Mouse (Mus musculus) heart, embryonic 11.5 days (tissue): ENCODE measurements around the gene Slc17a2. TPM values are rescaled to one million over a fixed set of nuclear protein-coding genes. Genes with fewer than 3 reads are reported as not detected.

Experiments
- ATAC-seq: fragments of 200-750 bp; cut with Nextera tagmentation; replicated peaks from 2 replicates; pipeline ENCODE4 v1.8.0; 2017; ENCODE audit warnings: moderate library complexity; ENCODE audit not compliant: insufficient number of reproducible peaks, low FRiP score, low TSS enrichment
- H3K27ac ChIP-seq: fragments of 300-500 bp; sonication (generic); 2 replicates; pipeline ENCODE4 v1.5.1; 2014; ENCODE audit warnings: mild to moderate bottlenecking, low read depth, low read length
- H3K27me3 ChIP-seq: fragments of 300-500 bp; sonication (generic); 2 replicates; pipeline ENCODE4 v1.6.1; 2014; ENCODE audit warnings: mild to moderate bottlenecking, low read length, mixed read lengths; ENCODE audit not compliant: control insufficient read depth, insufficient read depth
- H3K36me3 ChIP-seq: fragments of 300-500 bp; sonication (generic); 2 replicates; pipeline ENCODE4 v1.6.1; 2014; ENCODE audit warnings: mild to moderate bottlenecking, low read length, moderate library complexity, mixed read lengths; ENCODE audit not compliant: control insufficient read depth, insufficient read depth
- H3K4me1 ChIP-seq: fragments of 300-500 bp; sonication (generic); 2 replicates; pipeline ENCODE4 v1.6.1; 2014; ENCODE audit warnings: low read length; ENCODE audit not compliant: control insufficient read depth, insufficient read depth
- H3K4me2 ChIP-seq: fragments of 300-500 bp; sonication (generic); 2 replicates; pipeline ENCODE4 v1.6.1; 2014; ENCODE audit warnings: mild to moderate bottlenecking, moderate library complexity
- H3K4me3 ChIP-seq: fragments of 300-500 bp; sonication (generic); 2 replicates; pipeline ENCODE4 v1.5.1; 2014; ENCODE audit warnings: low read depth, low read length
- H3K9ac ChIP-seq: fragments of 300-500 bp; sonication (generic); 2 replicates; pipeline ENCODE4 v1.6.1; 2014; ENCODE audit warnings: mild to moderate bottlenecking, low read depth, low read length, moderate library complexity
- H3K9me3 ChIP-seq: fragments of 300-500 bp; sonication (generic); replicated peaks from 2 replicates; pipeline ENCODE4 v1.6.1; 2016; ENCODE audit warnings: low read length; ENCODE audit not compliant: control insufficient read depth
- WGBS: fragments of 180-500 bp; shearing (Covaris S2); extraction: QIAGEN DNeasy Blood & Tissue Kit; methylation state at CpG from one replicate; pipeline ENCODE4 v1.1.7; 2014; ENCODE audit not compliant: insufficient replicate concordance; 5-methylcytosine and 5-hydroxymethylcytosine counted together
- polyA plus RNA-seq: library from polyadenylated mRNA; unstranded; fragments of >200 nt; fragmentation: Nextera tagmentation; extraction: Ambion mirVana; gene quantifications from 2 replicates; pipeline ENCODE4 v1.2.1, GENCODE M21; 2014

The Slc17a2 gene
- polyA plus RNA-seq, 1 experiment from 2014 or later: not detected

DNA sequence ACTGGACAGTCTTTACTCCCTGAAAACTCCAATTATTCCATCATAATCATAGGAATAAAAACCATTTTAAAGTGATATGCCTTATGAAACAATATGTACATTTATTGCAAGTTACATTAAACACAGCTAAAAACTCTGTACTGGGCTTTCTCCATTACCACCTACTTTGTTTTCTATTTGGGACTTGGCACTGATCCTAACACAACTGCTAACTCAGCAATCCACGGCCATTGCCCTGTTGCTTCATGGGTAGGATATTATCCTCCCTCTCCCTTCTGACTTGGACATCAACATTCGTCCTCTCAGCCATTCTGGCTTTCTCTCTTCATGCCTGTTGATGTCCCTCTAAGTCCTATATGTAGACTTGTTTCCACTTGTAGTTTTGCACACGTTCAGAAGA lies 19.8 kb downstream of the Slc17a2 start:
- Histone ChIP-seq H3K4me2 (no peak overlapping the region), H3K9ac (no peak overlapping the region), H3K27ac (no peak overlapping the region), H3K9me3 (no peaks in the 10 kb centered on the region), H3K36me3 (no peaks in the 10 kb centered on the region), H3K4me1 (no peaks in the 10 kb centered on the region), H3K4me3 (no peak overlapping the region), H3K27me3 (no peaks in the 10 kb centered on the region)
- ATAC-seq: no peak
- WGBS: 64% methylated on average over 3 of the region's 3 CpGs

DNA sequence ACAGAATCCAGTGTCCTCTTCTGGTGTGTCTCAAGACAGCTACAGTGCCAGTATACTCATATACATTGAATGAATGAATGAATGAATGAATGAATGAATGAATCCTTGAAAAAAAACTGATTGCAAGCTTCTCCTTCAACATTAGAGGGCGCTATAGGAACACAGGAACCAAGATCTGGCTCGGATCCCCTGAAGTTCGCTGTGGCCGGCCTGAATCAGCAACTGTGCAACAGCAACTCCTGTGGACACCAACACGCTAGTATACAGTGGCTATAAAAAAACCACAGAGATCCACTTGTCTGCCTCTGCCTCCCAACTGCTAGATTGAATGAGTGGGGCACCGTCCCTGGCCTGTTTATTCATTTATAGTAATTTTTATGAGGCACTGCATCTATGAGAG lies 26.3 kb downstream of the Slc17a2 start:
- Histone ChIP-seq H3K36me3 (no peaks in the 10 kb centered on the region), H3K27ac (no peak overlapping the region), H3K4me1 (no peaks in the 10 kb centered on the region), H3K4me3 (no peak overlapping the region), H3K27me3 (no peaks in the 10 kb centered on the region), H3K4me2 (no peak overlapping the region), H3K9me3 (no peaks in the 10 kb centered on the region), H3K9ac (no peak overlapping the region)
- WGBS: 18% methylated on average over 6 of the region's 6 CpGs
- ATAC-seq: no peak

DNA sequence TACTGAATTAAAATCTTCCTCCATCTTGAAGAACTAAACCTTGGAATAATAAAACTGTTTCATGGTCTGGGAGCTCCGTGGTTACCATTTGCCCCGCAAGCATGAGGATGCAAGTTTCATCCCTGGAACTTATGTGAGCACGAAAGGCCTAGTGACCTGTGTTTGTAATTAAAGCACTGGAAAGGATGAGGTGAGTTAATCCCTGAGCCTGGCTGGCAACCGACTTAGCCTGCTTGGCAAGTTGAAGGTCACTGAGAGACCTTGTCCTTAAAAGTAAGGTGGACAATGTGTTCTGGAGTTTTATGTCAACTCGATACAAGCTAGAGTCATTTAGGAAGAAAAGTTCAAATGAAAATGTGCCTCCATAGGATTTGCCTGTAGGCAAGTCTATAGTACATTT lies 28.0 kb downstream of the Slc17a2 start:
- no peak for ATAC-seq
- Histone ChIP-seq H3K4me1 (no peaks in the 10 kb centered on the region), H3K9me3 (no peaks in the 10 kb centered on the region), H3K36me3 (no peaks in the 10 kb centered on the region), H3K27ac (no peak overlapping the region), H3K4me3 (no peak overlapping the region), H3K9ac (no peak overlapping the region), H3K4me2 (no peak overlapping the region), H3K27me3 (no peaks in the 10 kb centered on the region)
- 84% methylated on average over 5 of the region's 5 CpGs for WGBS

DNA sequence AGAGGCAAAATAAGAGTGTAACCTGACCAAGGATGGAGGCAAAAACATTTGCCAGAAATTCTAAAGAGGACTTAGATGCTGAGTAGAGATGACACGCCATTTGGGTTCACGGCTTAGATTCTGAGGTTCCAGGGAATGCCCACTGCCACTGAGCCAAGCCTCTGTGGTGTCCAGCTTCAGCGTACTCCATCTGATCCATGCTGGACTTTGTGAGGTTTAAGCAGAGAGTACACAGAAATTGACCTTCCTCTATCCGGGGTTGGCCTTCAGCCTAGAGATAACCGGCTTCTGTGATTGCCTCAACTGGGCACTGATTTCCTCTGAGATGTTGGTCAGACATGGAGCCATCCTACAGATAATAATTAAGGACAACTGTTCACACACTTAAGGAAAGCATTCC lies 29.8 kb downstream of the Slc17a2 start:
- no peak overlapping the region for H3K4me3 ChIP-seq

DNA sequence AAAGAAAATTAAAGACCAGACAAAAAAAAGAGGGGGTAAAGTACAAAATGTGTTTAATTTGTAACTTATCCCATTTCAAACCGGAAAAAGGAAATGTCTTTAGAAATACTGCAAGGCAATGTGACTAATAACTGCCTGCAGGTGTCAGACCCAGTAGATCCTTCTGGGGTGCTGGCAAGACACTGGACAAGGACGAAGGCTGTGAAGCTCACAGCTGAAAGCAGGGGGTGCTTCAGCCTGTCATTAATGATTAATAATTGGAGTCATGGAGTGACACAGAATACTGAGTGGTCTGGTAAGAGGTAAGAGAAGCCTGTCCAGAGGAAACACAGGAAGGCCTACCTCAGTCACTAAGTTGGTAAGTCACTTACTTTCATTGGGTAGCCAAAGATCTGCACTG lies 32.5 kb downstream of the Slc17a2 start, which contains the start of gene Slc17a3:
Gene Slc17a3, plus strand, starts transcription at position 127 of the 400 bp plus-strand sequence.
- Histone ChIP-seq H3K4me1 (no peaks in the 10 kb centered on the region), H3K4me3 (no peak within 1 kb of the TSS), H3K4me2 (no peak within 1 kb of the TSS), H3K36me3 (no peaks in the 10 kb centered on the region), H3K9ac (no peak within 1 kb of the TSS), H3K9me3 (no peaks in the 10 kb centered on the region), H3K27ac (no peak within 1 kb of the TSS), H3K27me3 (no peaks in the 10 kb centered on the region)
- 71% methylated on average over 2 of the region's 2 CpGs for WGBS
- ATAC-seq: no peak

More for the DNA sequence above, 29.8 kb downstream of the Slc17a2 start:
- no peak overlapping the region for H3K4me2 ChIP-seq
- no peak for ATAC-seq
- no peak overlapping the region for H3K27ac ChIP-seq
- no peaks in the 10 kb centered on the region for H3K4me1 ChIP-seq
- H3K9ac ChIP-seq: no peak overlapping the region
- no peaks in the 10 kb centered on the region for H3K27me3 ChIP-seq
- H3K36me3 ChIP-seq: no peaks in the 10 kb centered on the region
- 86% methylated on average over 5 of the region's 5 CpGs for WGBS
- H3K9me3 ChIP-seq: no peaks in the 10 kb centered on the region

DNA sequence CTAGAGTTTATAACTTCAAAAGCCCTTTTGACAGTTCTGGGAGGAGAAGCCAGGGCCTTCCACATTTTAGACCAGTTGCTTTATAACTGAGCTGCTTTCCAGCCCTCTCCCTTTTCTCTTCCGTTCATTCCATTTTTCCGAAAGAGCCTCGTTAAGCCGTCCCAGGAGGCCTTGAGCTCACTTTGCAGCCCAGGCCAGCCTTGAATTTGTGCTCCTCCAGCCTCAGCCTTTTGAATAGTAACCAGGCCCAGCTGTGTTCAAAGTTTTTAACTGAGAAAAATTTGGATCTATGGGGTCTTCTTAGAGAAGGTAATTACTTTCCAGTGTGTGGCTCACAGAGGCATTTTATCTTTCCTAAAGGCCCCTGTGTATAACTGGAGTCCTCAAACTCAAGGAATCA lies 39.1 kb downstream of the Slc17a2 start:
- H3K4me1 ChIP-seq: no peaks in the 10 kb centered on the region
- no peaks in the 10 kb centered on the region for H3K36me3 ChIP-seq
- H3K9me3 ChIP-seq: no peaks in the 10 kb centered on the region
- H3K4me2 ChIP-seq: no peak overlapping the region
- H3K27me3 ChIP-seq: no peaks in the 10 kb centered on the region
- H3K27ac ChIP-seq: no peak overlapping the region
- ATAC-seq: no peak
- 81% methylated on average over 4 of the region's 4 CpGs for WGBS
- H3K9ac ChIP-seq: no peak overlapping the region
- no peak overlapping the region for H3K4me3 ChIP-seq

DNA sequence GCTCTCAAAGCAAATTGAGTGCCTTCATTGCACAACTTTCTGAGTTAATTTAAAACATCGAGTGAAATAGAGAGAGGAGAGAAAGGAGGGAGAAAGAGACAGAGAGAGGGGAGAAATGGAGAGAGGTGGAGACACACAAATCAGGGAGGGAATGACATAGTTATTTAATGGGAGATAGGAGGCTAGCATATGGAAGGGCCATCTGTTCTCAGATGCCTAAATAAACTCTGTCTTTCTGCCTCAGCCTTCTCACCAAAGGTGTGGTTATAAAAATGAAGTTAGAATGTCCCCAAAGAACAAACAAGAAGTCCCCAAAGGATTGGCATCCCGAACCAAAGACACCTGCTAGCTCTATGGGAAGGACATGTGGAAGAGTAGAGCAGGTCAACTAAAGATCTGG lies 42.5 kb downstream of the Slc17a2 start:
- H3K4me1 ChIP-seq: no peaks in the 10 kb centered on the region
- no peak overlapping the region for H3K4me2 ChIP-seq
- no peak for ATAC-seq
- H3K9me3 ChIP-seq: no peaks in the 10 kb centered on the region
- 71% methylated on average over 2 of the region's 2 CpGs for WGBS
- H3K27me3 ChIP-seq: no peaks in the 10 kb centered on the region
- no peaks in the 10 kb centered on the region for H3K36me3 ChIP-seq
- H3K9ac ChIP-seq: no peak overlapping the region
- H3K4me3 ChIP-seq: no peak overlapping the region
- H3K27ac ChIP-seq: no peak overlapping the region

DNA sequence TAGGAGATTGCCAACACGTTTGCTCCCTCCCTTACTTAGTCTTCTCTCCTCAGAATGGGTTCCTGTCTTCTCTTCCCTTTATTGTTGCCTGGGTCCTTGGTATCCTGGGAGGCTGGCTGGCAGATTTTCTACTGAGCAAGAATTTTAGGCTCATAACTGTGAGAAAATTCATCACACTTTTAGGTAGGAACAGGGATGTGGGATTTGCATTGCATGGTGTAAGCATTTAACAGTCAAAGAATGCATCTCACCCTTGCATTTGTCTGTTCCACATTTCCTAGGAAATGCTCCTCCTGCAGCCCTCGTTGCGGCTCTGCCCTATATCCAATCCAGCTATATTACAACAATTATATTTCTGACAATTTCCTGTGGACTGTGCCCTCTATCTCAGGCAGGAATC lies 49.6 kb downstream of the Slc17a2 start:
- no peak for ATAC-seq
- H3K4me2 ChIP-seq: no peak overlapping the region
- H3K4me3 ChIP-seq: no peak overlapping the region
- H3K9ac ChIP-seq: no peak overlapping the region
- no peaks in the 10 kb centered on the region for H3K9me3 ChIP-seq
- no peaks in the 10 kb centered on the region for H3K36me3 ChIP-seq
- H3K27ac ChIP-seq: no peak overlapping the region
- H3K27me3 ChIP-seq: 0 out of 2 replicates have a peak, but pooled peaks cover 3% of the 10 kb centered on the region
- H3K4me1 ChIP-seq: no peaks in the 10 kb centered on the region
- 62% methylated on average over 3 of the region's 3 CpGs for WGBS

DNA sequence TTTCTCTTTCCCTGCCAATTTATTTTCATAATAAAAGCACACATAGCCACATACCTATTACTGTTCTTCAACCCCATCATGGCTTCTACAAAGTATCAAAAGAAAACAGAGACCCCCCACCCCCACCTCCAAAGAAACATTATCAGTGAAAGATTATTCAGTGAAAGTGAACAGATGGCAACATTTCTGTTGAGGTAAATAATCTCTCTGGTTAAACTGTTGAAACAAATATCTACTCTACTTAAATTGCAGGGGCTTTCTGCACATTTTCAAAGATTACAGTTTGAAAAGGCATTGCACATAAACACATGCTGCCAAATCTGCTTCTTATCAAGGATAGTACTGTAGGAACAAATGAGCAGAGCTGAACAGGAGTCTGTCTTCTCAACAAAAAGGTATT lies 55.0 kb downstream of the Slc17a2 start:
- Histone ChIP-seq H3K4me2 (no peak overlapping the region), H3K9ac (no peak overlapping the region), H3K4me3 (no peak overlapping the region), H3K4me1 (no peaks in the 10 kb centered on the region), H3K36me3 (no peaks in the 10 kb centered on the region), H3K9me3 (no peaks in the 10 kb centered on the region), H3K27ac (no peak overlapping the region), H3K27me3 (0 out of 2 replicates have a peak, but pooled peaks cover 3% of the 10 kb centered on the region)
- no peak for ATAC-seq
